Mouse (Mus musculus) cerebellum, adult 18-20 months (tissue): ENCODE measurements at regions not wholly inside any gene's neighbourhood (a gene's known extent, or its start where the extent isn't known, plus 50 kb on each side); places are given as distances from the start of the nearest gene placed in this dataset.

Experiments used
- DNase-seq, 2 experiments: peaks; one replicate each; pipeline ENCODE4 v3.0.0; 2021

DNA sequence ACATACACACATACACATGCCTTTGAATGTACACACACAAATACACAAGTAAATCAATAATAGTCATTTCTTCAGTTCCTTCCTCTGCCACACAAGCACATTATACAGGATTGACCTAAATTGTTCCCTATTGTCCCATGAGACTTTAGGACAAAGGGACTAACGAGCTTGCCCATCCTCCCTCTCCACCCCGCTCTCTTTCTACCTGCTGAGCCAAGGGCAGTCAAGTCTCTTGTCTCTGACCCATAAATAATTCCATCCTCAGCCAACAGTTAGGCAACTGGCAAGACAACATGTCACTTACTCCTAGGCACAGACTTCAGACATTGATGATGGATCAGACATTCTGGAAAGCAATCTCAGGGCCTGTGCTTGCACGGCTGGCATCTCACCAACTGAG, 56.3 kb upstream of the Kcnk2 start:
- DNase-seq = no peak
